In the genomic region with DNA sequence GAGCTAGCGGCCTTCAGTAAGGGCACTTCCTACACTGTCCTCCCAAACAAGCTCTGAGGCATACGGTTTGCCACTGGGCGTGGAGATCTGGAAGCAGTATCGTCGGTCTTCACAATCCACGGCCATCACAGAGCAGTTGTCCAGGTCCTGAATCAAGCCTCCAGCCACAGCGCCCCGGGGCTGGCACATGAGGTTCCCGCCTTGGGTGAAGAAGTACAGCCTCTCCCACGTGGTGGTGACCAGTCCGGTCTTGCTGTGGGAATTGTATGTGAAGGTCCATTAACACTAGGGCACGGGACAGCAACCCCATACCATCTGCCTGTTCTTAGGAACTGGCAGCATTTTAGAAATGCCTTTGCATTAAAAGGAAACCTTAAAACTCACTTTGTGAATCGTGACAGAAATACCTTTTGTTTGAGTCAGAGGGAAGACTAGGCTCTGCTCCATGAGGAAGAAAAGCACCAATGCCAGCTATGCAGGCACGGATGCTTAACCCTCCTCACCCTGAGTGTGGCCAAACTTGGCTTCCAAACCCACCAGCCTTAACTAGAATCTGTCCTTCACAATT, we compare ENCODE assay signal across 19 mouse cellular contexts. TPM values are rescaled to one million over a fixed set of nuclear protein-coding genes. Genes with fewer than 3 reads are reported as not detected.
DNase-seq lines count a peak whose midpoint lies in the region.
"Had no signal": no experiment of that assay in that cellular context is flagged by ENCODE, and none has a peak within 500 bp of the region (broad histone marks: within the 10 kb centered on the region; RNA-seq: fewer than 3 reads in every experiment).

No protein-coding gene starts in this region.

- H3K9me3 ChIP-seq in midbrain, embryonic 10.5 days (replicated peaks), result no peaks in the 10 kb centered on the region
- H3K9me3 ChIP-seq: embryonic facial prominence, embryonic 10.5 days; embryonic facial prominence, embryonic 12.5 days; forebrain, embryonic 13.5 days; forebrain, embryonic 15.5 days had no signal

- no peaks in the 10 kb centered on the region for H3K4me1 ChIP-seq in midbrain, embryonic 10.5 days
- H3K4me1 ChIP-seq: embryonic facial prominence, embryonic 10.5 days; embryonic facial prominence, embryonic 12.5 days; forebrain, embryonic 13.5 days; forebrain, embryonic 15.5 days had no signal

- H3K4me3 ChIP-seq in midbrain, embryonic 10.5 days, result no peak overlapping the region
- H3K4me3 ChIP-seq: embryonic facial prominence, embryonic 10.5 days; embryonic facial prominence, embryonic 12.5 days; forebrain, embryonic 13.5 days; forebrain, embryonic 15.5 days had no signal

- H3K27ac ChIP-seq in midbrain, embryonic 10.5 days (replicated peaks), result no peak overlapping the region
- H3K27ac ChIP-seq: embryonic facial prominence, embryonic 10.5 days; embryonic facial prominence, embryonic 12.5 days; forebrain, embryonic 13.5 days; forebrain, embryonic 15.5 days had no signal

- peak; percentile 43 for DNase-seq in testis, postnatal 10 days (ENCODE audit: low spot score)
- no peak for DNase-seq in testis, postnatal 14 days (ENCODE audit: low spot score)
- DNase-seq in 3T3-L1 (ENCODE audit: low read depth, low spot score), result peak; percentile 52
- DNase-seq in NIH3T3 (ENCODE audit: low read depth), result peak; percentile 58
- DNase-seq in left cerebral cortex, adult 18-20 months (ENCODE audit: low spot score in 2 of 2), result no peak
- no peak for DNase-seq in midbrain, embryonic 10.5 days (ENCODE audit: low spot score)
- DNase-seq in cerebellum, postnatal 14 days, result no peak
- DNase-seq: adrenal gland, adult 2 months; adrenal gland, postnatal 10 days; adrenal gland, postnatal 36 days; cerebellum, adult 18-20 months; cerebellum, adult 8-10 months; cerebellum, adult 9-11 months; cerebellum, postnatal 25 days; forebrain, postnatal 0 days had no signal

- H3K27me3 ChIP-seq in midbrain, embryonic 10.5 days (ENCODE audit: low read depth, poor library complexity, severe bottlenecking), result no peaks in the 10 kb centered on the region
- H3K27me3 ChIP-seq: embryonic facial prominence, embryonic 12.5 days; forebrain, embryonic 13.5 days; forebrain, embryonic 15.5 days had no signal

- peaks cover 77% of the 10 kb centered on the region for H3K36me3 ChIP-seq in midbrain, embryonic 10.5 days

- 93% methylated on average over 14 of the region's 14 CpGs for WGBS in midbrain, embryonic 10.5 days

RNA-seq across cellular contexts. Expression of a gene that starts 35.8 kb away (rescaled TPM):
- total RNA-seq in left cerebral cortex, adult 18-20 months (2021), result 10 to 100 TPM; 63.4 to 65.3 TPM
- 30.8 and 37.0 TPM in 2 replicates for polyA plus RNA-seq in midbrain, embryonic 10.5 days (2016; fragmentation: Nextera tagmentation; extraction: Ambion mirVana)

Comparison
In these comparisons a context has a peak if more than half of its experiments do, and no peak if none do; other contexts are left out.
1. DNase-seq: peak in testis, postnatal 10 days (single experiment), 3T3-L1 (single experiment) and NIH3T3 (single experiment); none in testis, postnatal 14 days (single experiment), left cerebral cortex, adult 18-20 months (0 of 2), midbrain, embryonic 10.5 days (single experiment) and cerebellum, postnatal 14 days (0 of 2).